Mouse (Mus musculus) lung, embryonic 14.5 days (tissue): ENCODE results near the gene Sik3. TPM values are rescaled to one million over a fixed set of nuclear protein-coding genes. Genes with fewer than 3 reads are reported as not detected.

Experiments
- ATAC-seq: fragments of 200-750 bp; cut with Nextera tagmentation; 2 replicates; pipeline ENCODE4 v1.8.0; 2017; ENCODE audit warnings: mild to moderate bottlenecking, moderate TSS enrichment, moderate library complexity; ENCODE audit not compliant: insufficient read depth
- DNase-seq: peaks from one replicate; pipeline ENCODE4 v3.0.0-alpha.2; 2015
- H3K27ac ChIP-seq: fragments of 300-500 bp; sonication (generic); 2 replicates; pipeline ENCODE4 v1.5.1; 2014; ENCODE audit warnings: low read depth, mild to moderate bottlenecking, moderate library complexity
- H3K27me3 ChIP-seq: fragments of 300-500 bp; sonication (generic); 2 replicates; pipeline ENCODE4 v1.6.1; 2014; ENCODE audit warnings: low read length, control low read depth; ENCODE audit not compliant: insufficient read depth
- H3K36me3 ChIP-seq: fragments of 300-500 bp; sonication (generic); 2 replicates; pipeline ENCODE4 v1.6.1; 2014; ENCODE audit warnings: control low read depth; ENCODE audit not compliant: insufficient read depth
- H3K4me1 ChIP-seq: fragments of 300-500 bp; sonication (generic); 2 replicates; pipeline ENCODE4 v1.6.1; 2014; ENCODE audit warnings: antibody characterized with exemption, control low read depth; ENCODE audit not compliant: insufficient read depth
- H3K4me2 ChIP-seq: fragments of 300-500 bp; sonication (generic); 2 replicates; pipeline ENCODE4 v1.6.1; 2014; ENCODE audit warnings: mild to moderate bottlenecking
- H3K4me3 ChIP-seq: fragments of 300-500 bp; sonication (generic); 2 replicates; pipeline ENCODE4 v1.5.1; 2014; ENCODE audit warnings: low read depth, low read length
- H3K9ac ChIP-seq: fragments of 300-500 bp; sonication (generic); 2 replicates; pipeline ENCODE4 v1.6.1; 2014
- H3K9me3 ChIP-seq: fragments of 300-500 bp; sonication (generic); 2 replicates; pipeline ENCODE4 v1.6.1; 2016; ENCODE audit warnings: low read depth, low read length, control low read depth
- CTCF ChIP-seq: IDR thresholded peaks from 2 replicates; pipeline ENCODE4 v1.5.1; 2016; ENCODE audit warnings: antibody characterized with exemption, low read depth
- WGBS: fragments of 180-500 bp; shearing (Covaris S2); extraction: QIAGEN DNeasy Blood & Tissue Kit; methylation state at CpG from one replicate; pipeline ENCODE4 v1.1.7; 2014; 5-methylcytosine and 5-hydroxymethylcytosine counted together
- polyA plus RNA-seq: library from polyadenylated mRNA; unstranded; fragments of >200 nt; fragmentation: Nextera tagmentation; extraction: Ambion mirVana; gene quantifications from 2 replicates; pipeline ENCODE4 v1.2.1, GENCODE M21; 2014

The Sik3 gene
- polyA plus RNA-seq, 1 experiment from 2014 or later: 15.7 TPM

- peaks cover 4% of the 10 kb centered on the region; the same call in 1 of the 2 replicates for H3K36me3 ChIP-seq
- ATAC-seq (no peak), DNase-seq (peak; percentile 49)
- under 1% methylated on average over 23 of the region's 23 CpGs for WGBS
- no peaks in the 10 kb centered on the region for H3K9me3 ChIP-seq
- peak overlapping the region; percentile 97 for H3K27ac ChIP-seq
- H3K4me1 ChIP-seq: 0 out of 2 replicates have a peak, but pooled peaks cover 6% of the 10 kb centered on the region
- peak overlapping the region; percentile 96 for H3K4me3 ChIP-seq
- H3K4me2 ChIP-seq: peak overlapping the region; percentile 73
- H3K27me3 ChIP-seq: no peaks in the 10 kb centered on the region
- H3K9ac ChIP-seq: peak overlapping the region; percentile 96
- TF ChIP-seq CTCF: peak; percentile 30
Measured at GRCm38 (mm10) chr9:45983676-45984408, 28.8 kb upstream of the Sik3 start.

- Histone ChIP-seq H3K27me3 (no peaks in the 10 kb centered on the region), H3K27ac (peak overlapping the region; percentile 97), H3K4me3 (peak overlapping the region; percentile 96), H3K36me3 (0 out of 2 replicates have a peak, but pooled peaks cover 3% of the 10 kb centered on the region), H3K9ac (peak overlapping the region; percentile 96), H3K4me2 (peak overlapping the region; percentile 73), H3K4me1 (0 out of 2 replicates have a peak, but pooled peaks cover 6% of the 10 kb centered on the region), H3K9me3 (no peaks in the 10 kb centered on the region)
- ATAC-seq (peak; percentile 95), DNase-seq (peak; percentile 95)
- no peak for TF ChIP-seq CTCF
- under 1% methylated on average over 74 of the region's 76 CpGs for WGBS
Measured at GRCm38 (mm10) chr9:45984409-45985228, 28.0 kb upstream of the Sik3 start.

- Histone ChIP-seq H3K27ac (peak overlapping the region; percentile 97), H3K4me3 (peak overlapping the region; percentile 96), H3K4me1 (0 out of 2 replicates have a peak, but pooled peaks cover 6% of the 10 kb centered on the region), H3K36me3 (0 out of 2 replicates have a peak, but pooled peaks cover 3% of the 10 kb centered on the region), H3K27me3 (no peaks in the 10 kb centered on the region), H3K4me2 (peak overlapping the region; percentile 73), H3K9ac (peak overlapping the region; percentile 96), H3K9me3 (no peaks in the 10 kb centered on the region)
- 0% methylated on average over 4 of the region's 4 CpGs for WGBS
- DNase-seq (peak; percentile 90), ATAC-seq (peak; percentile 81)
- TF ChIP-seq CTCF: no peak
Measured at GRCm38 (mm10) chr9:45985229-45985567, 27.4 kb upstream of the Sik3 start.

GRCm38 (mm10) chr9:45999009-45999408 is 13.6 kb upstream of the Sik3 start:
- Histone ChIP-seq H3K36me3 (no peaks in the 10 kb centered on the region), H3K9ac (no peak overlapping the region), H3K9me3 (no peaks in the 10 kb centered on the region), H3K4me1 (no peaks in the 10 kb centered on the region), H3K27ac (no peak overlapping the region), H3K4me3 (no peak overlapping the region), H3K27me3 (no peaks in the 10 kb centered on the region), H3K4me2 (no peak overlapping the region)
- no peak for TF ChIP-seq CTCF
- ATAC-seq: no peak
- 72% methylated on average over 4 of the region's 4 CpGs for whole genome bisulfite sequencing
- no peak for DNase-seq

DNA sequence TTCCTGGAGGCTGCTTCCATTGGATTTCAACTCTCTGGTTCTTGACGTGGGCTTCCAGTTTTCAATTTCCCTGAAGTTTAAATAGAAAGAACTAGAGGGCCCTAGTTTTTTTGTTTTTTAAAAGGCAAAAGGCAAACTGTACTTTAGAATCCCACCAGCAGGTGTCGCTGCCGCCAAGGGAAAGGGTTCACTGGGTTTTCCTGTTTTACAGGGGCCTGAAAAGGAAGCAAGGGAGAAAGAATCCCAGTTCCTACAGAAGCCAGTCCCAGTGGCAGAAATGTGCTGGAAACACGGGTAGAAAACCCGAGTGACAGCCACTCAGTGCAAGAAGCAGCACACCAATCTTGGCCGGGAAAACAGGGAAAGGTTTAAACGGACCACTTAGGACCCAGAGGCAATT is 8.9 kb upstream of the Sik3 start:
- Histone ChIP-seq H3K9ac (no peak overlapping the region), H3K27me3 (no peaks in the 10 kb centered on the region), H3K4me3 (no peak overlapping the region), H3K36me3 (no peaks in the 10 kb centered on the region), H3K4me1 (no peaks in the 10 kb centered on the region), H3K9me3 (no peaks in the 10 kb centered on the region), H3K4me2 (no peak overlapping the region), H3K27ac (no peak overlapping the region)
- TF ChIP-seq CTCF: peak; percentile 92
- DNase-seq (peak; percentile 95), ATAC-seq (peak; percentile 44; the same call in 1 of the 2 replicates)
- WGBS: 9% methylated on average over 7 of the region's 7 CpGs

DNA sequence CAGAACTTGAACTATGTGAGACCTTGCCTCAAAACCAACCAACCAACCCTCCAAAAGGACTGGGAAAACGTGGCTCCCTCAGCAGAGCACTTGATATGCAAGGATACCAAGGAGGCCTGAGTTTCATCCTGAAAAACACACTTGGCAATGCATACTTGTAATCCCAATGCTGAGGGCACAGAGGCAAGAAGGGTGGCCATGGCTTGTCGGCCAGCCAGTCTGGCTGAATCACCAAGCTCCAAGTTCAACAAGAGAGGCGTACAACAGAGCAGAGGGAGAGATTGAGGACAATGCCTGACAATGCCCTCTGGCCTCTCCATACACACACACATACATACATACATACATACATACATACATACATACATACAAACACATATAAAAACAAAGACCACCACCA is 8.1 kb upstream of the Sik3 start:
- no peak overlapping the region for H3K4me2 ChIP-seq
- no peak for TF ChIP-seq CTCF
- no peaks in the 10 kb centered on the region for H3K36me3 ChIP-seq
- no peak overlapping the region for H3K9ac ChIP-seq
- H3K9me3 ChIP-seq: no peaks in the 10 kb centered on the region
- no peaks in the 10 kb centered on the region for H3K27me3 ChIP-seq
- ATAC-seq (no peak), DNase-seq (no peak)
- H3K4me3 ChIP-seq: no peak overlapping the region
- 49% methylated on average over 3 of the region's 3 CpGs for WGBS
- no peaks in the 10 kb centered on the region for H3K4me1 ChIP-seq
- H3K27ac ChIP-seq: no peak overlapping the region

DNA sequence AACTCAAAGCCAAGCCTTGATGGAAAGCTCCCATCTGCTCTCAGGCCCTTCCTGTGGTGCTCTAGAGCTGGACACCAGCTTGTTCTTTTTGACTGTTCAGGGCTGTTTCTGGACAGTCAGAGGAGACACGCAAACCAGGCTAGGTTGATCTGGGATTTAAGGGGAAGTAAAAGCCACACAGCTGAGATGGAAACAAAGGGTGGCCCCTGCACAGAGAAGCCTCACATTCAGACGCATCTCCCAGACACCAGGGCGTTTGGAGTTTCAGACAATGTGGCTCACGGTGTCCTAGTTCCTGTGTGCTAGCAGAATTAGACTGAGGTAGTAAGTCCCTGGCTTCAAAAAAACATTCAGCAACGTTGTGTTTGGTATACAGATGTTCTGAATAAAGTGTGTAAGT is 6.4 kb upstream of the Sik3 start:
- no peak overlapping the region for H3K4me2 ChIP-seq
- no peaks in the 10 kb centered on the region for H3K4me1 ChIP-seq
- TF ChIP-seq CTCF: no peak
- H3K4me3 ChIP-seq: no peak overlapping the region
- ATAC-seq (no peak), DNase-seq (no peak)
- H3K27me3 ChIP-seq: no peaks in the 10 kb centered on the region
- H3K27ac ChIP-seq: no peak overlapping the region
- H3K9me3 ChIP-seq: no peaks in the 10 kb centered on the region
- 57% methylated on average over 5 of the region's 5 CpGs for WGBS
- no peak overlapping the region for H3K9ac ChIP-seq
- no peaks in the 10 kb centered on the region for H3K36me3 ChIP-seq
